Mouse (Mus musculus): ENCODE results near the gene Kcnj9. TPM values are rescaled to one million over a fixed set of nuclear protein-coding genes. Genes with fewer than 3 reads are reported as not detected.

The Kcnj9 gene
- polyA plus RNA-seq, 1 experiment from 2014 or later, result 0.28 TPM

Other genes starting within 250 kb of the Kcnj9 start
- 231 and 235 TPM in 2 replicates for gene Copa, start 246.8 kb downstream of the Kcnj9 start, polyA plus RNA-seq (2015; fragmentation: Nextera tagmentation; extraction: Ambion mirVana)
- 117 and 121 TPM in 2 replicates for gene Ncstn, start 246.5 kb downstream of the Kcnj9 start, polyA plus RNA-seq (2015; fragmentation: Nextera tagmentation; extraction: Ambion mirVana)
- 138 and 139 TPM in 2 replicates for gene Pex19, start 202.6 kb downstream of the Kcnj9 start, polyA plus RNA-seq (2015; fragmentation: Nextera tagmentation; extraction: Ambion mirVana)
- 135 and 140 TPM in 2 replicates for gene Dcaf8, start 181.2 kb downstream of the Kcnj9 start, polyA plus RNA-seq (2015; fragmentation: Nextera tagmentation; extraction: Ambion mirVana)
- gene Pea15a, start 122.5 kb downstream of the Kcnj9 start, polyA plus RNA-seq (2015; fragmentation: Nextera tagmentation; extraction: Ambion mirVana), result 122 and 131 TPM in 2 replicates
- 18.9 and 24.6 TPM in 2 replicates for gene Casq1, start 109.5 kb downstream of the Kcnj9 start, polyA plus RNA-seq (2015; fragmentation: Nextera tagmentation; extraction: Ambion mirVana)
- gene Atp1a4, start 70.9 kb downstream of the Kcnj9 start, polyA plus RNA-seq (2015; fragmentation: Nextera tagmentation; extraction: Ambion mirVana), result not detected in 2 replicates
- 71.9 and 73.4 TPM in 2 replicates for gene Igsf8, start 67.7 kb downstream of the Kcnj9 start, polyA plus RNA-seq (2015; fragmentation: Nextera tagmentation; extraction: Ambion mirVana)
- gene Atp1a2, start 31.3 kb downstream of the Kcnj9 start, polyA plus RNA-seq (2015; fragmentation: Nextera tagmentation; extraction: Ambion mirVana), result 4.7 and 5.6 TPM in 2 replicates
- gene Kcnj10, start 11.9 kb upstream of the Kcnj9 start, polyA plus RNA-seq (2015; fragmentation: Nextera tagmentation; extraction: Ambion mirVana), result 0.09 and 0.14 TPM in 2 replicates
- 5.7 and 5.9 TPM in 2 replicates for gene Pigm, start 47.2 kb upstream of the Kcnj9 start, polyA plus RNA-seq (2015; fragmentation: Nextera tagmentation; extraction: Ambion mirVana)
- gene Slamf9, start 146.0 kb upstream of the Kcnj9 start, polyA plus RNA-seq (2015; fragmentation: Nextera tagmentation; extraction: Ambion mirVana), result 0.85 and 1.2 TPM in 2 replicates
- 58.4 and 61.0 TPM in 2 replicates for gene Igsf9, start 152.5 kb upstream of the Kcnj9 start, polyA plus RNA-seq (2015; fragmentation: Nextera tagmentation; extraction: Ambion mirVana)
- 260 and 286 TPM in 2 replicates for gene Tagln2, start 170.7 kb upstream of the Kcnj9 start, polyA plus RNA-seq (2015; fragmentation: Nextera tagmentation; extraction: Ambion mirVana)
- 12.2 and 18.7 TPM in 2 replicates for gene Cfap45, start 191.5 kb upstream of the Kcnj9 start, polyA plus RNA-seq (2015; fragmentation: Nextera tagmentation; extraction: Ambion mirVana)
- gene Vsig8, start 226.6 kb upstream of the Kcnj9 start, polyA plus RNA-seq (2015; fragmentation: Nextera tagmentation; extraction: Ambion mirVana), result 7.7 and 10.9 TPM in 2 replicates